Mouse (Mus musculus) neural tube, embryonic 11.5 days (tissue): ENCODE measurements around the gene Pck1. TPM values are rescaled to one million over a fixed set of nuclear protein-coding genes. Genes with fewer than 3 reads are reported as not detected.

Source experiments
- ATAC-seq: fragments of 200-750 bp; cut with Nextera tagmentation; 2 replicates; pipeline ENCODE4 v1.8.0; 2017; ENCODE audit warnings: moderate number of reproducible peaks, mild to moderate bottlenecking, moderate TSS enrichment, moderate library complexity; ENCODE audit not compliant: insufficient read depth, low FRiP score, low TSS enrichment
- DNase-seq: peaks from one replicate; pipeline ENCODE4 v3.0.0-alpha.2; 2015; ENCODE audit warnings: low spot score
- H3K27ac ChIP-seq: fragments of 300-500 bp; sonication (generic); 2 replicates; pipeline ENCODE4 v1.5.1; 2014; ENCODE audit warnings: low read depth, mild to moderate bottlenecking, low read length
- H3K27me3 ChIP-seq: fragments of 300-500 bp; sonication (generic); 2 replicates; pipeline ENCODE4 v1.6.1; 2014; ENCODE audit warnings: mild to moderate bottlenecking, low read length, mixed read lengths; ENCODE audit not compliant: control insufficient read depth, insufficient read depth
- H3K36me3 ChIP-seq: fragments of 300-500 bp; sonication (generic); 2 replicates; pipeline ENCODE4 v1.6.1; 2014; ENCODE audit warnings: mild to moderate bottlenecking, low read length, moderate library complexity, mixed read lengths; ENCODE audit not compliant: control insufficient read depth, insufficient read depth
- H3K4me1 ChIP-seq: fragments of 300-500 bp; sonication (generic); 2 replicates; pipeline ENCODE4 v1.6.1; 2014; ENCODE audit warnings: low read length, mixed read lengths; ENCODE audit not compliant: control insufficient read depth, insufficient read depth
- H3K4me2 ChIP-seq: fragments of 300-500 bp; sonication (generic); 2 replicates; pipeline ENCODE4 v1.6.1; 2014; ENCODE audit warnings: low read depth, mild to moderate bottlenecking, moderate library complexity
- H3K4me3 ChIP-seq: fragments of 300-500 bp; sonication (generic); 2 replicates; pipeline ENCODE4 v1.5.1; 2014; ENCODE audit warnings: low read depth, low read length
- H3K9ac ChIP-seq: fragments of 300-500 bp; sonication (generic); 2 replicates; pipeline ENCODE4 v1.6.1; 2014; ENCODE audit warnings: mild to moderate bottlenecking, low read length
- H3K9me3 ChIP-seq: fragments of 300-500 bp; sonication (generic); 2 replicates; pipeline ENCODE4 v1.6.1; 2016; ENCODE audit warnings: low read length; ENCODE audit not compliant: control insufficient read depth
- WGBS: fragments of 180-500 bp; shearing (Covaris S2); extraction: QIAGEN DNeasy Blood & Tissue Kit; methylation state at CpG from one replicate; pipeline ENCODE4 v1.1.7; 2014; 5-methylcytosine and 5-hydroxymethylcytosine counted together
- polyA plus RNA-seq: library from polyadenylated mRNA; unstranded; fragments of >200 nt; fragmentation: Nextera tagmentation; extraction: Ambion mirVana; gene quantifications from 2 replicates; pipeline ENCODE4 v1.2.1, GENCODE M21; 2014

The Pck1 gene
- polyA plus RNA-seq, 1 experiment from 2014 or later = not detected

GRCm38 (mm10) chr2:173165357-173165756 is 12.5 kb downstream of the Pck1 start:
- whole genome bisulfite sequencing = 77% methylated on average over 10 of the region's 10 CpGs
- DNase-seq (no peak), ATAC-seq (no peak)
- Histone ChIP-seq H3K4me3 (no peak overlapping the region), H3K27ac (no peak overlapping the region), H3K4me1 (peaks cover 9% of the 10 kb centered on the region), H3K9me3 (no peaks in the 10 kb centered on the region), H3K36me3 (no peaks in the 10 kb centered on the region), H3K4me2 (no peak overlapping the region), H3K9ac (no peak overlapping the region), H3K27me3 (no peaks in the 10 kb centered on the region)

GRCm38 (mm10) chr2:173168411-173168851 is 15.6 kb downstream of the Pck1 start:
- Histone ChIP-seq H3K27me3 (no peaks in the 10 kb centered on the region), H3K4me3 (no peak overlapping the region), H3K9ac (no peak overlapping the region), H3K4me2 (no peak overlapping the region), H3K4me1 (peaks cover 30% of the 10 kb centered on the region), H3K36me3 (no peaks in the 10 kb centered on the region), H3K27ac (no peak overlapping the region), H3K9me3 (no peaks in the 10 kb centered on the region)
- DNase-seq = peak; percentile 41
- WGBS = 26% methylated on average over 5 of the region's 5 CpGs
- ATAC-seq = no peak

- WGBS = 57% methylated on average over 2 of the region's 2 CpGs
- no peaks in the 10 kb centered on the region for H3K9me3 ChIP-seq
- no peak overlapping the region for H3K4me2 ChIP-seq
- H3K27ac ChIP-seq = no peak overlapping the region
- no peaks in the 10 kb centered on the region for H3K27me3 ChIP-seq
- no peak overlapping the region for H3K9ac ChIP-seq
- no peak for DNase-seq
- ATAC-seq = no peak
- H3K4me1 ChIP-seq = peaks cover 40% of the 10 kb centered on the region
- H3K4me3 ChIP-seq = no peak overlapping the region
- H3K36me3 ChIP-seq = no peaks in the 10 kb centered on the region
Observed at GRCm38 (mm10) chr2:173170081-173170480, 17.2 kb downstream of the Pck1 start.

- WGBS = 50% methylated on average over 2 of the region's 2 CpGs
- Histone ChIP-seq H3K9me3 (no peaks in the 10 kb centered on the region), H3K27me3 (no peaks in the 10 kb centered on the region), H3K4me2 (no peak overlapping the region), H3K9ac (no peak overlapping the region), H3K27ac (0 out of 2 replicates have a peak overlapping the region, but pooled peaks have one; percentile 63), H3K4me3 (no peak overlapping the region), H3K4me1 (peaks cover 40% of the 10 kb centered on the region), H3K36me3 (no peaks in the 10 kb centered on the region)
- DNase-seq (no peak), ATAC-seq (no peak)
Observed at GRCm38 (mm10) chr2:173170715-173171114, 17.9 kb downstream of the Pck1 start.

DNA sequence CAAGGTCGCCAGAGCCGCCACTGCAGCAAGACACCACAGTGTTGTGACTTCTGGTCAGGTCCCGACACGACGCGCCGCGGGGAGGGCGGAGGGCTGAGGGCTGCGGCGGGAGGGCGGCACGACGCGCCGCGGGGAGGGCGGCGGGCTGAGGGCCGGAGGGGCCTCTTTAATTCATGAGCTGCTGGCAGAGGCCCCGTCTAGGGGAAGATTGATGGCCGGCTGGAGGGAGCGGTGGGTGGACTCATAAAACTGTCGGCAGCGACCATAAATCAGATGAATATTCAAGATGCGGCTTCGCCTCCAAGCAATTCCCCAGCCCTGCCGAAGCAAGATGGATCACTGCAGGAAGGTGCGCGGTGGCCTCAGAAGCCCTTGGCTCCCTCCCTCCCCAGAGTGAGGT is 18.6 kb downstream of the Pck1 start:
- H3K27ac ChIP-seq = peak overlapping the region; percentile 92
- no peaks in the 10 kb centered on the region for H3K9me3 ChIP-seq
- ATAC-seq = peak; percentile 66
- H3K4me3 ChIP-seq = no peak overlapping the region
- H3K27me3 ChIP-seq = no peaks in the 10 kb centered on the region
- H3K9ac ChIP-seq = no peak overlapping the region
- peak; percentile 90 for DNase-seq
- under 1% methylated on average over 30 of the region's 30 CpGs for WGBS
- H3K4me1 ChIP-seq = peaks cover 40% of the 10 kb centered on the region
- no peaks in the 10 kb centered on the region for H3K36me3 ChIP-seq
- H3K4me2 ChIP-seq = 0 out of 2 replicates have a peak overlapping the region, but pooled peaks have one; percentile 3

- Histone ChIP-seq H3K9ac (no peak overlapping the region), H3K4me3 (no peak overlapping the region), H3K9me3 (no peaks in the 10 kb centered on the region), H3K4me2 (no peak overlapping the region), H3K36me3 (no peaks in the 10 kb centered on the region), H3K4me1 (peaks cover 40% of the 10 kb centered on the region), H3K27ac (peak overlapping the region; percentile 92), H3K27me3 (no peaks in the 10 kb centered on the region)
- DNase-seq (no peak), ATAC-seq (peak; percentile 4; the same call in 1 of the 2 replicates)
- 48% methylated on average over 5 of the region's 5 CpGs for WGBS
Observed at GRCm38 (mm10) chr2:173171956-173172355, 19.1 kb downstream of the Pck1 start.

GRCm38 (mm10) chr2:173172386-173172785 is 19.5 kb downstream of the Pck1 start:
- Histone ChIP-seq H3K4me3 (no peak overlapping the region), H3K36me3 (no peaks in the 10 kb centered on the region), H3K9me3 (no peaks in the 10 kb centered on the region), H3K27me3 (no peaks in the 10 kb centered on the region), H3K4me1 (peaks cover 40% of the 10 kb centered on the region), H3K9ac (no peak overlapping the region), H3K27ac (peak overlapping the region; percentile 92), H3K4me2 (no peak overlapping the region)
- WGBS = 100% methylated on average over 1 of the region's 1 CpGs
- DNase-seq (no peak), ATAC-seq (no peak)

- Histone ChIP-seq H3K9me3 (no peaks in the 10 kb centered on the region), H3K9ac (no peak overlapping the region), H3K27ac (peak overlapping the region; percentile 92), H3K4me3 (no peak overlapping the region), H3K4me1 (peaks cover 40% of the 10 kb centered on the region), H3K27me3 (no peaks in the 10 kb centered on the region), H3K36me3 (no peaks in the 10 kb centered on the region), H3K4me2 (peak overlapping the region; percentile 50)
- peak; percentile 80 for DNase-seq
- ATAC-seq = peak; percentile 71
- WGBS = 25% methylated on average over 2 of the region's 2 CpGs
Observed at GRCm38 (mm10) chr2:173173008-173173407, 20.2 kb downstream of the Pck1 start.
